Mouse (Mus musculus) kidney, embryonic 14.5 days (tissue): ENCODE results near the gene D330020A13Rik. TPM values are rescaled to one million over a fixed set of nuclear protein-coding genes. Genes with fewer than 3 reads are reported as not detected.
"Not testable (repeated sequence)": the region's sequence is repeated elsewhere in the genome, so short reads cannot be mapped to it uniquely, and the experiment has no call there.

ENCODE experiments used
- ATAC-seq: fragments of 200-750 bp; cut with Nextera tagmentation; 2 replicates; pipeline ENCODE4 v1.8.0; 2017; ENCODE audit warnings: moderate number of reproducible peaks, mild to moderate bottlenecking, moderate TSS enrichment, moderate library complexity; ENCODE audit not compliant: low FRiP score, low TSS enrichment
- H3K27ac ChIP-seq: fragments of 300-500 bp; sonication (generic); 2 replicates; pipeline ENCODE4 v1.5.1; 2014; ENCODE audit warnings: low read depth, mild to moderate bottlenecking, low read length, moderate library complexity, mixed read lengths
- H3K27me3 ChIP-seq: fragments of 300-500 bp; sonication (generic); 2 replicates; pipeline ENCODE4 v1.6.1; 2014; ENCODE audit warnings: mild to moderate bottlenecking, low read length; ENCODE audit not compliant: control insufficient read depth, insufficient read depth
- H3K36me3 ChIP-seq: fragments of 300-500 bp; sonication (generic); 2 replicates; pipeline ENCODE4 v1.6.1; 2014; ENCODE audit warnings: low read length, mixed read lengths; ENCODE audit not compliant: control insufficient read depth, insufficient read depth
- H3K4me1 ChIP-seq: fragments of 300-500 bp; sonication (generic); 2 replicates; pipeline ENCODE4 v1.6.1; 2014; ENCODE audit warnings: low read length, mixed read lengths; ENCODE audit not compliant: control insufficient read depth, insufficient read depth
- H3K4me2 ChIP-seq: fragments of 300-500 bp; sonication (generic); replicated peaks from 2 replicates; pipeline ENCODE4 v1.6.1; 2014; ENCODE audit warnings: low read depth, mild to moderate bottlenecking, low read length
- H3K4me3 ChIP-seq: fragments of 300-500 bp; sonication (generic); 2 replicates; pipeline ENCODE4 v1.5.1; 2014; ENCODE audit warnings: mild to moderate bottlenecking, low read length
- H3K9ac ChIP-seq: fragments of 300-500 bp; sonication (generic); 2 replicates; pipeline ENCODE4 v1.6.1; 2014; ENCODE audit warnings: low read depth, mild to moderate bottlenecking, low read length, moderate library complexity
- H3K9me3 ChIP-seq: fragments of 300-500 bp; sonication (generic); 2 replicates; pipeline ENCODE4 v1.6.1; 2016; ENCODE audit warnings: low read length; ENCODE audit not compliant: control insufficient read depth
- WGBS: fragments of 180-500 bp; shearing (Covaris S2); extraction: QIAGEN DNeasy Blood & Tissue Kit; methylation state at CpG from one replicate; pipeline ENCODE4 v1.1.7; 2014; 5-methylcytosine and 5-hydroxymethylcytosine counted together
- polyA plus RNA-seq: library from polyadenylated mRNA; unstranded; fragments of >200 nt; fragmentation: Nextera tagmentation; extraction: Ambion mirVana; gene quantifications from 2 replicates; pipeline ENCODE4 v1.2.1, GENCODE M21; 2014

The D330020A13Rik gene
- polyA plus RNA-seq, 1 experiment from 2014 or later: 0.22 TPM

- peaks cover 3% of the 10 kb centered on the region; the same call in 1 of the 2 replicates for H3K4me1 ChIP-seq
- H3K36me3 ChIP-seq: no peaks in the 10 kb centered on the region
- no peak overlapping the region for H3K9ac ChIP-seq
- H3K27ac ChIP-seq: no peak overlapping the region
- H3K4me3 ChIP-seq: no peak overlapping the region
- peaks cover 3% of the 10 kb centered on the region; the same call in 1 of the 2 replicates for H3K27me3 ChIP-seq
- no peaks in the 10 kb centered on the region for H3K9me3 ChIP-seq
- no peak overlapping the region for H3K4me2 ChIP-seq
- 41% methylated on average over 7 of the region's 7 CpGs for WGBS
- no peak for ATAC-seq
Measured at GRCm38 (mm10) chr6:120288541-120288940, 5.6 kb upstream of the D330020A13Rik start.

DNA sequence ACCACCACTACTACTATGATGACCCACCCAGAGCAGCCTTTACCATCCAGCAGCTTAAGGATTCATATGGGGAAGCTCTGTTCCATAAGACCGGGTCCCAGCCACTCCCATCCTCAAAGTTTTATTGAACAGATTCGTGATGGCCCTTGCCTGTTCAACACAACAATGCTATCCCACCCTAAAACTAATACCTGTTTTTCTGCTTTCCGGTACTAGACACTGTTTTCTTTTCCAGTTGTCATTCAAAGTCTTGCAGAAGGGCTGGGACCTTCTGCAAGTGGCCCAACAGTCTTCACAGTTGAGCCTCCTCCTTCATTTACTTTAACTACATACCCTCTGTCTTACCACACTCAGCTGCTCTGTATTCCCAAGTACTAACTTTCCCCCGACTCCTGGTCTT, 4.7 kb upstream of the D330020A13Rik start:
- Histone ChIP-seq H3K9me3 (no peaks in the 10 kb centered on the region), H3K4me3 (no peak overlapping the region), H3K27me3 (peaks cover 3% of the 10 kb centered on the region), H3K9ac (no peak overlapping the region), H3K27ac (no peak overlapping the region), H3K4me1 (peaks cover 3% of the 10 kb centered on the region; the same call in 1 of the 2 replicates), H3K4me2 (no peak overlapping the region), H3K36me3 (no peaks in the 10 kb centered on the region)
- no peak for ATAC-seq
- 91% methylated on average over 4 of the region's 4 CpGs for WGBS

GRCm38 (mm10) chr6:120291396-120292009, 2.7 kb upstream of the D330020A13Rik start:
- WGBS: 89% methylated on average over 7 of the region's 7 CpGs
- Histone ChIP-seq H3K36me3 (no peaks in the 10 kb centered on the region), H3K9ac (no peak overlapping the region), H3K27me3 (peaks cover 7% of the 10 kb centered on the region), H3K4me2 (no peak overlapping the region), H3K27ac (no peak overlapping the region), H3K9me3 (no peaks in the 10 kb centered on the region), H3K4me3 (no peak overlapping the region), H3K4me1 (peaks cover 3% of the 10 kb centered on the region; the same call in 1 of the 2 replicates)
- ATAC-seq: no peak

- Histone ChIP-seq H3K27ac (peak overlapping the region; percentile 55), H3K9me3 (no peaks in the 10 kb centered on the region), H3K9ac (peak overlapping the region; percentile 72), H3K36me3 (no peaks in the 10 kb centered on the region), H3K4me3 (peak overlapping the region; percentile 70), H3K27me3 (peaks cover 7% of the 10 kb centered on the region), H3K4me2 (peak overlapping the region; percentile 98), H3K4me1 (no peaks in the 10 kb centered on the region)
- under 1% methylated on average over 12 of the region's 16 CpGs for WGBS
- peak; percentile 87 for ATAC-seq
Measured at GRCm38 (mm10) chr6:120294785-120295133, 595 bp downstream of the D330020A13Rik start.

DNA sequence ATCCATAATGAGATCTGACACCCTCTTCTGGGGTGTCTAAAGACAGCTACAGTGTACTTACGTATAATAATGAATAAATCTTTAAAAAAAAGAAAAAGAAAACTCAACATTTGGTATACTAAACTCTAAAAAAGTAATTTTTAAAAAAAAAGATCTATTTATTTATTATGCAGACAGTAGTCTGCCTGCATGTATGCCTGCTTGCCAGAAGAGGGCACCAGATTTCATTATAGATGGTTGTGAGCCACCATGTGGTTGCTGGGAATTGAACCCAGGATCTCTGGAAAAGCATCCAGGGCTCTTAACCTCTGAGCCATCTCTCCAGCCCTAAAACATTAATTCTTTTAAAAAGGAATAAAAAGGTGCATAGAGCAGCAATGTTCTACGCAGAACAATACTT, 2.4 kb downstream of the D330020A13Rik start:
- H3K36me3 ChIP-seq, H3K4me2 ChIP-seq, H3K9ac ChIP-seq, H3K4me3 ChIP-seq, ATAC-seq, H3K9me3 ChIP-seq, H3K27me3 ChIP-seq, H3K4me1 ChIP-seq, H3K27ac ChIP-seq: not testable (repeated sequence)
- WGBS: 92% methylated on average over 2 of the region's 2 CpGs

DNA sequence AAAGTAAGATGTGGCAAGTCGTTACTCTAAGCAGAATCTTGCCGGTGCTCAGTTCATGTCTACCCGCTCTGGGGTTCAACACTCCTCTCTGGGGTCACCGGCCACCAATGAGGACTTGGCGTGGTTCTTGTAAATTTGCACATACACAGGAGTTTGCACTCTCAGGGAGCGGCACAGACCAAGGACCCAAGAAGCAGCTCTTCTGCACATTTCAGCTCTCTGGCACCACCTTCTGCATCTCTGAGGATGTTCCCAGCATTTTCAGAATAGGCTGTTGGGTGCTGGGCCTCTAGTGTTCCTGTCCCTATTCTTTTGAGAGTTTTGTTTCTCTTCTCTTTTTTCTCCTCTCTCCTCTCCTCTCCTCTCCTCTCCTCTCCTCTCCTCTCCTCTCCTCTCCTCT, 7.0 kb downstream of the D330020A13Rik start:
- Histone ChIP-seq H3K36me3 (no peaks in the 10 kb centered on the region), H3K9ac (no peak overlapping the region), H3K4me2 (no peak overlapping the region), H3K4me3 (no peak overlapping the region), H3K4me1 (no peaks in the 10 kb centered on the region), H3K27me3 (no peaks in the 10 kb centered on the region), H3K27ac (no peak overlapping the region), H3K9me3 (no peaks in the 10 kb centered on the region)
- ATAC-seq: peak; percentile 65; the same call in 1 of the 2 replicates
- WGBS: 24% methylated on average over 6 of the region's 6 CpGs

- no peaks in the 10 kb centered on the region for H3K9me3 ChIP-seq
- peak overlapping the region; percentile 26; the same call in 1 of the 2 replicates for H3K4me3 ChIP-seq
- H3K27ac ChIP-seq: no peak overlapping the region
- H3K36me3 ChIP-seq: no peaks in the 10 kb centered on the region
- H3K9ac ChIP-seq: no peak overlapping the region
- peak overlapping the region; percentile 40 for H3K4me2 ChIP-seq
- 14% methylated on average over 16 of the region's 16 CpGs for WGBS
- no peaks in the 10 kb centered on the region for H3K4me1 ChIP-seq
- H3K27me3 ChIP-seq: no peaks in the 10 kb centered on the region
- peak; percentile 50 for ATAC-seq
Measured at GRCm38 (mm10) chr6:120302755-120303316, 8.7 kb downstream of the D330020A13Rik start.

DNA sequence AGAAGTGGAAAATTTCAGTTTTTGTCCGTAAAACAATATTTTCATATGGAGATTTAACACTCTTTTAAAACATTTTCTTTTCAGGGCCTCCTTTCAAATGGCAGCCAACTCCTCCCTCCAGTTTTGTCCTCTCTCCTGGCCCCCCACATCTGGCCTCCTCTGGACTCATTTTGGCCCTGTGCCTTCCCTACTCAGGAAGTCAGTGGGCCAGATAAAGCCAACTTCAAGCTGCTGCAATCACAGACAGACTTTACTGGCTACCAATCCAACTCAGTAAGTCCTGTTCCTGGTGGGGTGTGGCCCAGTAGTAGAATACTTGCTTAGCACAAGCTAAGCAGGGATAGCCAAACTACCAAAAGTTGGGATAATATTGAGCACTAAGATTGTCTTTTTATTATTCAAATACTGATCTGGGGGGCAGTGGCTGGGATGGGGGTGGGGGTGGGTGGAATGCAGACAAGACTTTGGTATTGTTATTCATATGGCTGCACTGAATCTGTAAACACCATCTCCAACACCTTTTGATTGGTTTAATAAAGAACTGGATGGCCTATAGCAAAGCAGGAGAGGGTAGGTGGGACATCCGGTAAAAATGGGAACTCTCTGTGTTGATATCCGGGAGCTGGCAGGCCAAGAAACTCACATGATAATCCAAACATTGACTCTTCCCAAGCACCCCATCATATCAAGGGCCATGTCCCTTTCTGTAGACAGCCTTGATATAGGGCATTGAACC, 12.9 kb downstream of the D330020A13Rik start:
- H3K27me3 ChIP-seq: no peaks in the 10 kb centered on the region
- ATAC-seq: no peak
- no peaks in the 10 kb centered on the region for H3K36me3 ChIP-seq
- no peak overlapping the region for H3K27ac ChIP-seq
- H3K9ac ChIP-seq: no peak overlapping the region
- no peaks in the 10 kb centered on the region for H3K9me3 ChIP-seq
- 88% methylated on average over 3 of the region's 3 CpGs for WGBS
- no peak overlapping the region for H3K4me3 ChIP-seq
- no peak overlapping the region for H3K4me2 ChIP-seq
- H3K4me1 ChIP-seq: no peaks in the 10 kb centered on the region

GRCm38 (mm10) chr6:120309338-120309737, 15.2 kb downstream of the D330020A13Rik start:
- ATAC-seq: no peak
- 66% methylated on average over 9 of the region's 9 CpGs for WGBS
- no peak overlapping the region for H3K9ac ChIP-seq
- H3K4me2 ChIP-seq: no peak overlapping the region
- H3K4me1 ChIP-seq: no peaks in the 10 kb centered on the region
- H3K36me3 ChIP-seq: no peaks in the 10 kb centered on the region
- no peaks in the 10 kb centered on the region for H3K27me3 ChIP-seq
- no peak overlapping the region for H3K27ac ChIP-seq
- no peak overlapping the region for H3K4me3 ChIP-seq
- no peaks in the 10 kb centered on the region for H3K9me3 ChIP-seq
